Mouse (Mus musculus): ENCODE results near the gene Catsper4.

The Catsper4 gene

GRCm38 (mm10) chr4:134250930-134251240, 23.7 kb upstream of the Catsper4 start:
- DNase-seq (ENCODE audit: low spot score): no peak

- no peak for DNase-seq (ENCODE audit: low spot score)
These were observed 23.1 kb upstream of the Catsper4 start for GRCm38 (mm10) chr4:134250116-134250929.

GRCm38 (mm10) chr4:134249651-134250050, 22.5 kb upstream of the Catsper4 start:
- no peak for DNase-seq (ENCODE audit: low spot score)

- no peak for DNase-seq (ENCODE audit: low spot score)
These were observed 19.6 kb upstream of the Catsper4 start, which contains the start of gene Gm30191 for GRCm38 (mm10) chr4:134246719-134247258. TSS of gene Gm30191 (plus strand) at chr4:134246935.

- no peak for DNase-seq (ENCODE audit: low spot score)
These were observed 19.1 kb upstream of the Catsper4 start for GRCm38 (mm10) chr4:134246256-134246655.

- DNase-seq (ENCODE audit: low spot score): peak; percentile 92
These were observed 18.1 kb upstream of the Catsper4 start, which contains the start of gene Zfp593 for GRCm38 (mm10) chr4:134245148-134245843. TSS of gene Zfp593 (minus strand) at chr4:134245592.

GRCm38 (mm10) chr4:134243516-134244250, 16.5 kb upstream of the Catsper4 start, which contains the start of gene E130218I03Rik:
TSS of gene E130218I03Rik (plus strand) at chr4:134243662.
- DNase-seq (ENCODE audit: low spot score): no peak

GRCm38 (mm10) chr4:134238686-134239085, 11.5 kb upstream of the Catsper4 start:
- DNase-seq (ENCODE audit: low spot score): no peak

- peak; percentile 76 for DNase-seq (ENCODE audit: low spot score)
These were observed 11.1 kb upstream of the Catsper4 start, which contains the start of gene Cnksr1 for GRCm38 (mm10) chr4:134238279-134238651. TSS of gene Cnksr1 (minus strand) at chr4:134238399.

GRCm38 (mm10) chr4:134237582-134238278, 10.5 kb upstream of the Catsper4 start:
- DNase-seq (ENCODE audit: low spot score): no peak

GRCm38 (mm10) chr4:134234876-134235275, 7.7 kb upstream of the Catsper4 start:
- DNase-seq (ENCODE audit: low spot score): no peak

GRCm38 (mm10) chr4:134230431-134230830, 3.2 kb upstream of the Catsper4 start:
- no peak for DNase-seq (ENCODE audit: low spot score)

- DNase-seq (ENCODE audit: low spot score): no peak
These were observed 4.2 kb downstream of the Catsper4 start for GRCm38 (mm10) chr4:134222793-134223600.

GRCm38 (mm10) chr4:134206488-134207053, 20.6 kb downstream of the Catsper4 start:
- no peak for DNase-seq (ENCODE audit: low spot score)

- no peak for DNase-seq (ENCODE audit: low spot score)
These were observed 23.8 kb downstream of the Catsper4 start for GRCm38 (mm10) chr4:134203340-134203896.

- DNase-seq (ENCODE audit: low spot score): no peak
These were observed 24.3 kb downstream of the Catsper4 start, which contains the start of gene Gm7534 for GRCm38 (mm10) chr4:134202904-134203303. TSS of gene Gm7534 (minus strand) at chr4:134203004.

- DNase-seq (ENCODE audit: low spot score): no peak
These were observed 27.8 kb downstream of the Catsper4 start for GRCm38 (mm10) chr4:134199371-134199770.

GRCm38 (mm10) chr4:134186268-134186667, 40.9 kb downstream of the Catsper4 start:
- DNase-seq (ENCODE audit: low spot score): no peak

GRCm38 (mm10) chr4:134185569-134185968, 41.6 kb downstream of the Catsper4 start:
- no peak for DNase-seq (ENCODE audit: low spot score)

GRCm38 (mm10) chr4:134183711-134184110, 43.5 kb downstream of the Catsper4 start:
- DNase-seq (ENCODE audit: low spot score): no peak

Data from yolk sac, embryonic 10.5 days (tissue).